Mouse (Mus musculus) CH12F3 (cell line): ENCODE results near the gene Gm14137.

ENCODE experiments used
- in situ Hi-C: fragments of 300-500 bp; cut with MboI; formaldehyde crosslinking; loops from 2 replicates; pipeline ENCODE4 v1.14.3; 2020; ENCODE audit warnings: low sequenced_read_pairs

The Gm14137 gene

DNA sequence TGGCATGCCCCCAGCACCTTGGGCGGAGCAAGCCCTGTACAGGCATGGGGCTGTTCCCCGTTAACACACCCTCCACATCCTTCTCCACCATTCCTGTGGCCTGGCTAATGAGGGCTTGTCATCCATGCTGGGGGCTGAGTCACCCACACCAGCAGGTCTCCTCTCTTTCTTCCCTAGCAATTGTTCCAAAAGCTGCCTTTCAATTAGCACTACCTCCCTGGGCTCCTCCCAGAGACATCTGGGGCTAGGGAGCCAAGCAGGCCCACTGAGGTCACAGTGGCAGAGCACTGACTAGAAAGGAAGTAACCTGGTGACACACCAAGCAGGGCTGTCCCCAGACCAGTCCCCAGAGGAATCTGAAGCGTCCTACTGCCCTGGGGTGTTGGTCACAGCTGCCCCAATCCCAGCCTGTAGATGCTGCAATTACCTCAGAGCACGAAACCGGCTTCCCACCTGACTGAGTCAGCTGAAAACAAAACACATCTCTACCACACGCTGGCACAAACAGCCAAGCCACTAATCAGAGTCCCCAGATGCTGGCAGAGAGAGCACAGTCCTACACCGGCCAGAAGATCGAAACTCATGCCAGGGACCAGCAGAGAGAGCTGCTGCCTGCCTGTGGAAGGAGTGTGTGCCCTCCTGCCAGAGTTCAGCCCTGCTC is at the start of gene Gm14137:
Gm14137 (plus strand) TSS at position 519 of the 661 bp plus-strand sequence.
- in situ Hi-C loops: no loop called here

DNA sequence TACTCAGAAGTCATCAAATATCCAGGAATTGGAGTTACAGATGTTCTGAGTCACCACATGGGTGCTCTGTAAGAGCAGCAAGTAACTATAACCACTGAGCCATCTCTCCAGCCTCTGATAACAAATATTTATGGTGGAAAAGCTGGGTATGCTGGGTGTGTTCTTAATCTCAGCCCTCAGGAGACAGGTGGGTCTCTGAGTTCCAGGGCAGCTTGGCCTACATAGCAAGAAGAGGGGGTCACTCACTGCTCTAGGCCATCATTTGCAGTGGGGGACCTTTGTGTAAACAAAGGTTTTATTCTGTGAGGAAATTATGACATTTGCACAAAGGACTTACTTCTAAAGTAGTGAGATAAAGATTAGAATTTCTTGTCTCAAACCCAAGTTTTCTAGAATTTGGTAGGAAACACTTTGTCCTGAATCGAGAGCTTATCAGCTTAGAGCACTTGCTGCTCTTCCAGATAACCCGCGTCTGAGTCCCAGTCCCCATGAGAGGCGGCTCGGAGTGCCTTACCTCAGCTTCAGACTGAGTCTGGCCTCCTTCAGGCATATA is 37.9 kb upstream of the Gm14137 start:
- in situ Hi-C loops: no loop called here

DNA sequence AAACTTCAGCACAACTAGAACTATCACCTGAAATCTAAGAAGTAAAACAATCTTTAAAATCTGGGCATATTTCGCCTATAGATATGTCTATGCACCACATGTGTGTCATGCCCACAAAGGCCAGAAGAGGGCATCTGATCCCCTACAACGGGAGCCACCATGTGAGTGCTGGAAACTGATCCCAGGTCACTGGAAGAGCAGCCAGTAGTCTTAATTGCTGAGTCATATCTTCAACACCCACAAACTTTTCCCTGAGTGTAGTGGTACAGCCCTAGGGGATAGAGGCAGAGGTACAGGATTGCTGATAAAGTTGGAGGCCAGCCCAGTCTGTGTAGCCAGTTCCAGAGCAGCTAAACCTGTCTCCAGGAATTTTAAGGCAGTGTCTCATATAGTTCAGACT is 29.1 kb upstream of the Gm14137 start:
- in situ Hi-C loops: no loop called here

DNA sequence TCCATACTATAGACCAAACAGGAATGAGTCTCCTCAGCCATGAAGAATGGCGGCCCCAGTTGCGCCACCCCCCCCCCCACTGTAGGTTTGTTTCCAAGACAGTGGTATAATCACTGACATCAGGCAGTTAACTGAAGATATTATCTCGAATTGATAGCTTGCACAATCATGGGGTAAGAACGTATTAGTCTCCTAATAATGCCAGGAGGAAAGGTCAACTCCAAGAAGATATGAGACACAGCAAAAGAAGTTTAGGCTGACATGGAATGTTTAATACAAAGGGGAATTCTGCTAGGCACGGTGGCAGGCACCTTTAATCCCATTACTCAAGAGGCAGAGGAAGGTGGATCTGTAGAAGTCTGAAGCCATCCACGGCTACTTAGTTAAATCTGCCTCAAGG is 27.9 kb upstream of the Gm14137 start:
- in situ Hi-C loops: no loop called here

DNA sequence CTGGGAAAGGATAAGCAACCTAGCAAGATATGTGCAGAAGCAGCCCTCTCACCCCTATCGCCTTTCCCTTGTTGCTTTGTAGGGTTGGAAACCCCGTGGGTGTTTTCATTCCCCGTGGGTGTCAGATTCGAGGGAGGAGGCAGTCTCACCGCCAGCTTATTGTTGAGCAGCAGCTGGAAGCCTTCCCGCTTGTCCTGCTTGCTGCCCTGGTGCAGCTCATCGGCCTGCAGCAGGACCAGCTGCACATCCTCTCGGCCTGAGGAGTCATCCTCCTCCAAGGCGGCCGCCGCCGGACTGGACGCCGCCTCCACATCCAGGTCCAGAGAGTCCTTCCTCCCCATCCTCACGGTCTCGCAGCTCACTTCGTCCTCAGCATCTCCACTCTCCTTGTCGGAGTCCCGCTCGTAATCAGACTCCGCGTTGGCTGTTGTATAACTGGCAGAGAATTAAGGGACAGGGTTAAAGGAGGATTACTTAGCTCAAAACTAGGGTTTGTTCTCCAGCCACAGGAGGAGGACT is 27.1 kb upstream of the Gm14137 start:
- in situ Hi-C loops: no loop called here

DNA sequence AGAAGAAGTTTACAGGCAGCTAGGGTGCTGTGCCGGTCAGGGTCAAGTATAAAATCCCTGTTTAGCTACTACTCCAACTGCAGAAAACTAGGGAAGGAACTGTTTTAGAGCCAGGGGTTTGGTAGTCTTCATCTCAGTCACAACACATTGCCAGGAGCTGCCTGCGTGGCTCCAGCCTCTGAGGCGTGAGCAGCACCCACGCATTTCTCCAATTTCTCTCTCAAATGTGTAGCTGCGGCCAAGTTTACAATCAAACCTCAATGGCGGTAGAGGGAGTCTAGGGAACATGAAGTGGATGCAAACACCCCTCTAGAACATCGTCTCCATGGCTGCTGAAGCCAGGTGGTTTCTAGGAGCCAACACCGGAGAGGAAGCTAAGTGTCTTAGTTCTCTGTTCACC is 26.5 kb upstream of the Gm14137 start:
- in situ Hi-C loops: no loop called here

DNA sequence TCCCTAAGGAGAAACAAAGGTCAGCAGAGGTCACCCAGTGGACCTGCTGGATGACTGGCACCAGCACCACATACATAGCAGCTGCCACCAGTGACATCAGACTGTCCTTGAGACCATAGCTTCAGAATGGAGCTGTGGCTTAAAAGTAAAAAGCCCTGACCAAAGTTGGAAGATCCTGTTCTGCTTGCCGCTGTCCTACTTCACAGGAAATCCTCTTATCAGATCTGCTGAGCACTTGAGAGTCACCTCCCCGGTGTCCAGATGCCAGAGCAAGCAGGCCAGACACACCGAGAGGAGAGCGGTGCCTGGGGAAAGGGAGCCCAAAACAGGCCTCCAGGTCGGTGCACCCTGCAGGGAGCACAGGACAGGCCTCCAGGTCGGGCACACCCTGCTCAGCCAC is 22.1 kb upstream of the Gm14137 start:
- in situ Hi-C loops: no loop called here

DNA sequence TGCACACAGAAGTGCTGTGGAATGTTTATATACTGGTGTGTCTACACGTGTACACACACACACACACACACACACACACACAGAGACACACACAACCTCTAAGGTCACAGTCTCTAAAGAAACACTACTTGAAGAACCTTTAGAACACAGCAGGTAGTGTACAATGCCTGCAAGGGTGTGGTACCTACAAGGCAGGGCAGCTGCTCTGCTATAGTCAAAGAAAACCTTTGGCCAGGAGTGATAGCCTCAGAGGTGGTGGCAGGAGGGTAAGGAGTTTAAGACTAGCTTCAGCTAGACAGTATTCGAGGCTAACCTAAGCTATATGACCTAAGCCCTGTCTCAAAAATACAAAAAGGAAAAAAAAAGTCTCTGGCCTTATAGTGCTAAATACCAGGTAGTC is 19.6 kb upstream of the Gm14137 start:
- in situ Hi-C loops: no loop called here

DNA sequence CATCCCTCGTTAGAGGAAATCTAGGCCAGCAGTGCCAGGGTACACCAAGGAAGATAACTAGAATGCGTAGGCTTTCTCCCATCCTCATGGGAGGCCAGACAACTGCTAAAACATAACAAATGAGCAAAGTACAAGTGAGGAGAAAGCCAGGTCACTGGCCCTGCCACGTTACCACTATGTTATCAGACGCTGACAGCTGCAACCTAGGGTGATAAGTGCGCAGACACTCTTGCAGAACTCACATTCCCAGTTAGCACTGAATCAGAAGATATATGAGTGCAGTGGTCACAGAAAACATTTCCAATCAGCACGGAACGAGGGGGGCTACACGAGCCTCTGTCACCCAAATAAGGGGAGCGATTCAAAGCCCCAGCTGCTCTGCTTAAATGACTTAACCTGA is 18.9 kb upstream of the Gm14137 start:
- in situ Hi-C loops: no loop called here

DNA sequence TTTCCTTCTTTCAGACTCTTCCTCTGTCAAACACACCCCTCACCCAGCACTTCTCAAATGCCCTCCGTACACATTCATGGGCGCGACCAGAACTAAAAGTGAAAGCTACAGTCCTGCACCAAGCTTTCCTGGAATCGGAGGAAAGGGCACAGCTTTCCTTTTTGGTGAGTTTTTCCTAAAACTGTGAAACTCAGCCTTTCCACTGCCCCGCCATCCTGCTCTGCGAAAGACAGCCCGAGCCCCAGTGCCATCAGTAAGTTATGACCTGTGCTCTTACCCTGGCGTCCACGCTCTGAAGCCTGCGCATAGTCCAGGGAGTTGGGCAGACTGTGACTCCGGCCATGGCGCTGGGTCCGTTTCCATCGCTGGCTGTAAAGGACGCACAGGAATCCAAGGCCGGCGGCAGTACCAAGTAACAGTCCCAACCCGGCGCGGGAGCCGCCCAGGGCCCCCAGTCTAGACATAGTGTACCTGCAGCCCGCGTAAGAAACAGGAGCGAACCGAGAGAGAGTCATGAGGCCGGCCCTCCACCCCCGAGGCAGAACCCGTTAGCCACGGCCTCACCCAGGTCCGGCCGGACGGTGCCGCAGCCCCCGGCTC is 18.1 kb upstream of the Gm14137 start:
- in situ Hi-C loops: no loop called here

DNA sequence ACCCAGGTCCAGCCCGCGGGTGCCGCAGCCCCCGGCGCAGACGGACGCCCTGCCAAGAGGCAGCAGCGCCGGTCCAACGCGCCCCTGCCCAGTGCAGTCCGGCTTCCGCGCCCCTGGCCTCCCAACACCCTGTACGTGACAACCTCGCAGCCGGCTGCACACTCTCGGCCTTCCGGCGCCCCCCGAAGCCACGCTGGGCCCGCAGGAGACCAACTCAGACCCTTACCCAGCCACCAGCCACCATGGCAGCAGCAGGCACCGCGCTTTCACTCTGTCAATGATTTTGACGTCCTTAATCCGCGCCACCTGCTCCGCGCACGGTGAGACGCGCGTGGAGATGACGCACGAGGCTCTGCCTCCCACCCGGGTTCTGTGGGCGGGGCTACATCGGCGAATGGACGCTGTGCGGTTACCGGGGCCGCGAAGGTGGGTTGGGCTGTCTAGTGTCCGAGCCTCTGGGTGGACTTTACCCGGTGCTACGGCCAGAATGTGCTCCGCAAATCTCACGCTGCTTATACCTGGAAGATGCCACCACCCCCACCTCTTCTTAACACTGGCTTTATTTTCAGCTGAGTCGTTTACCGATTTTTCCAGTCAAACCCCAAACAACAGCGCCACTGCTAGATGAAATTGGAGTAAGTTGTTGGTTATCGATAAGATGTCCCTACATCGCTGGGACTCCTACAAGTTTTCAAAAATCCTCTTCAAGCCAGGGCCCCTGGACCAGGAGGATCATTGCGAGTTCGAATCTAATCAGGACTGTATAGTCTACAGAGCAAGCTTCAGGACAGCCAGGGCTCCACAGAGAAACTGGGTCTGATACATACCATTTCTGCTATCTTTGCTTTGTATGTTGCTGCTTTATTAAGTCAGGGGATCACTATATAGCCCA is 17.4 kb upstream of the Gm14137 start, which contains the start of gene Rmdn3:
Rmdn3 (minus strand) TSS at position 354 of the 892 bp plus-strand sequence.
- in situ Hi-C loops: no loop called here

DNA sequence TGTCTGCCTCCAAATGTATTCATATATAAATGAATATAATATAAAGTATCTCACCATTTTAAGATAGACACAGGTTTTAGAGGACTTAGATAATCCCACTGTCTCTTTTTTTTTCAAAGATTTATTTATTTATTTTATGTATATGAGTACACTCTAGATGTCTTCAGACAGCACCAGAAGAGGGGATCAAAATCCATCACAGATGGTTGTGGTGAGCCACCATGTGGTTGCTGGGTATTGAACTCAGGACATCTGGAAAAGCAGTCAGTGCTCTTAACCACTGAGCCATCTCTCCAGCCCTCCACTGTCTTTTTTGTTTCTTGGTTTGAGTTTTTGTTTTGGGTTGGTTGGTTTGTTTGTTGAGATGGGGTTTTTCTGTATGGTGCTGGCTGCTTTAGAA is 16.5 kb upstream of the Gm14137 start:
- in situ Hi-C loops: no loop called here

DNA sequence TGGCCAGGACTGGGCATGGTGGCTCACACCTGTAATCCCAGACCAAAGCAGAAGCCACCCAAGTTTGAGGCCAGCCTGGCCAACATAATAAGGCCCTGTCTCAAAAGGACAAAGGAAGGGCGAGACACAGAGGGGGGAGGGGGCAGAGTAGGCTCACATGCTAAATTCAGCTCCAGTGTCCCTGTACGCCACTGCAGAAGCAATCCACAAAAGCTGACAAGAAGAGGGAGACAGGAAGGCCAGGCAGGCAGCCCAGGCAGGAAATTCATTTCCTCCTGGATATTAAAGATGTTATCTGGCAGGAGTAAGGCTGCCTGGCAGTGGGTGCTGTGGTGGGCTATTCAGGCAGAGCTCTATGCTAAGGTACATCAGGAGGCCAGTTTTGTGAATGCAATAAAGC is 13.1 kb upstream of the Gm14137 start:
- in situ Hi-C loops: no loop called here

DNA sequence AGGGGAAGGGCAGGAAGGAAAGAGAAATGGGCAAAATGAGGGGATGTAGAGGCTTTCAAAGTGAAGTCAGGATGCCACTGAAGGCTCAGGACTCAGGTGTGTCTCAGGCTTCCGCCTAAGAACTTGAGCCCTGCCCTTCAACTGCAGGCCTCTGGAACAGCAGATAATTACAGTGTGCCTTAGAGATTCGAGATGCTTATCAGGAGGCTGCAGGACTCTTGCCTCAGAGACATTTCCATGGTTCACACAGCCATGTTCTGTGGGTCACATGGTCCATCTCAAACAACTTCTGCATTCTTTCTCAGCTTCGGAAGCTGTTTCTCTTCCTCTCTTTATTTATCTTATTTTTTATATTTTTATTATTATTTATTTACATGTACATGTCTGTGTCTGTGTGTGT is 11.2 kb upstream of the Gm14137 start:
- in situ Hi-C loops: no loop called here

DNA sequence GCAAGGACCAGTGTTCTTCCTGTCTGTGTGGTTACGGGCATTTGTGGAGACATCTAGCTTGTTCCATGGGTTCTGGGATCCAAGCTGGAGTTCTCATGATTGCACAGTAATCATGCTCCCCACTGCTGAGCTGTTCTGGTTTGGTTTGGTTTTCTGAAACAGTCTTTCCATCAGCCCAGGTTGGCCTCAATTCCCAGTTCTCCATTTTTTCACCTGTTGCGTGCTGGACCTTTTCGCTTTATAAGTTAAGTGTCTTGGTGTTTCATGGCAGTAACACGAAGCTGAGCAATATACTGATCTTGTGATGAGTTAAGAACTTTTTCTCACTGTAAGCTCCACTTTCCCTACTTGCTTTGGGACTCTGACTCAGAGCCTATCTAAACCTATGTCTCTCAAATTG is 10.3 kb upstream of the Gm14137 start:
- in situ Hi-C loops: no loop called here

DNA sequence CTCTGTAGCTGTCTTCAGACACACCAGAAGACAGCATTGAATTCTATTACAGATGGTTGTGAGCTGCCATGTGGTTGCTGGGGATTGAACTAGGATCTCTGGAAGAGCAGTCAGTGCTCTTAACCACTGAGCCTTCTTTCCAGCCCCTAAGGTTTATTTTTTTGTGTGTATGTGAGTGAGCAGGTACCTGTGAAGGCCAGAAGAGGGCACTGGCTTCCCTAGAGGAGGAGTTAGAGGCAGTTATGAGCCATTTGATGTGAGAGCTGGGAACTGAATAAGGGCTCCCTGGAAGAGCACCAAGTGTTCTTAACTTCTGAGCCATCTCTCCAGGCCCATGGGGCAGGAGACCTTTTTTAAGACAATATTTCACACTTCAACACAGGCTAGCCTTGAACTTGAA is 8.9 kb upstream of the Gm14137 start:
- in situ Hi-C loops: no loop called here

DNA sequence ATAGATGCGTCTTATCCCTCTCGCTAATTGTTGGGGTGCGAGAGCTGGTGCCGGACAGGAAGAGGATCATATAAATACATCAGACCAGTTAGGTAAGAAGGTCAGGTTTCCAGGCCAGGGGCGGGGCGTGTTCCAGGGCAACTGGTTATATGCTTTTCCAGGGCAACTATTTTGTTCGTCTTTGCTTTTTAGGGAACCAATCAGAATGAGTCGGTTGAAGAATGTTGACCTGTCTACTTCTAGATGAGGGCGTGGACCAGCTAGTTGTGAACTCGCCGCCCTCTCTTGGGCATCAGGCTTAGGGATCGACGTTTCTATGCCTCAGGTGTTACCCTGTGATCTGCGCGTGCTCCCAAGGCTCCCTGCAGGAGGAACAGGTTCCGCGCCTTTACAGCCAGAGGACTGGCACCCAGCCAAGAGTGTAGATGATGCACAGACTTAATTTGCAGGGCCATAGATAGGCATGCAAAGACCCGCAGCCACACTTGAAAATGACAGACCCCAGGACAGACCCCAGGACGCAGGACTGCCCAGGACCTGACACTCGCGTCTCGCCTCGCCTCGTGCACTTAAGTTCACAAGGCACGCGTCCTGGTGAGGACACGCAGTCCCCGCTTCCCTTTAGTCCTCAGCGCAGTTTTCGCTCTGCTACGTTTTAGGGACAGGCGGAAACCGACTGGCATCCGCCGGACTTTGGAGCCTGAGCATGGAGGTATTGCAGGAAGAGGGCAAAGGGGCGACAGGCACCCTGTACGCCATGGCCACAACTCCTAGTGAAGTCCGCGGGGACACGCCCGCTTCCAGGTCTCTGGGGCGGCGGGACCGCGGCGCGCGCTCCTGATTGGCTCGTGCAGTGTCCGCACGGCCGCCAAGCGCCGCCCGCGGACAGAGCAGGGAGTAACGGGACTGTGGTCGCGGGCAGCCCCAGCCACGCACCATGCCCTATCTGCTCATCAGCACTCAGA is 7.1 kb upstream of the Gm14137 start, which contains the start of gene Gchfr:
Gchfr (plus strand) TSS at position 873 of the 965 bp plus-strand sequence.
- in situ Hi-C loops: no loop called here

DNA sequence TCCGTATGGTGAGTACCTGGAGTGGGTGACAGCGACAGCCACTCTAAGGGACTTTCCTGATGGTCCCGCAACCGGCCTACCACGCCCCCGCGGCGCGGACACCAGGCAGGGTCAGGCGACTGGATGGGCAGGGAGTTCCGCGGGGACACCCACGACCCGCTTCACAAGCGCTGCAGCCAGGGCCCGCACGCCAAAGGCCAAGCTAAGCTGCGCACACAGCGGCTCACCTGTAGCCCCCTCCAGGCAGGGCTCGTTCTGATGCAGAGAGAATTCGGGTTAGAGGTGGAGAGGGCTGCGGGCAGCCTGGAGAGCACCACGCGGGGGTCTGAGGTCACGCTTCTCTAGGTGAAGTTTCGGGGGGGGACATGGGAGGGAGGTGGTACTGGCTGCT is 6.4 kb upstream of the Gm14137 start:
- in situ Hi-C loops: no loop called here

DNA sequence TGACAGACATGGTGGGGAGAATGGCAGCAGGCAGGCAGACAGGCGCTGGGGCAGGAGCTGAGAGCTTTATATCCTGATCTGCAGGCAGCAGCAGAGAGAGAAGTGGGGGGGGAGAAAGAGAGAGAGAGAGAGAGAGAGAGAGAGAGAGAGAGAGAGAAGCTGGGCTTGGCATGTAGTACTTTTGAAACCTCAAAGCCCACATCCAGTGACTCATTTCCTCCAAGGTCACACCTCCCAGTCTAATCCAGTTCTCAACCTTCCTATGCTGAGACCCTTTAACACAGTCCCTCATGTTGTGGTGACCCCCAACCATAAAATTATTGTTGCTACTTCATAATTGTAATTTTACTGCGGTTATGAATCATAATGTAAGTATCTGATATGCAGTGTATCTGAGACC is 4.0 kb upstream of the Gm14137 start:
- in situ Hi-C loops: no loop called here

DNA sequence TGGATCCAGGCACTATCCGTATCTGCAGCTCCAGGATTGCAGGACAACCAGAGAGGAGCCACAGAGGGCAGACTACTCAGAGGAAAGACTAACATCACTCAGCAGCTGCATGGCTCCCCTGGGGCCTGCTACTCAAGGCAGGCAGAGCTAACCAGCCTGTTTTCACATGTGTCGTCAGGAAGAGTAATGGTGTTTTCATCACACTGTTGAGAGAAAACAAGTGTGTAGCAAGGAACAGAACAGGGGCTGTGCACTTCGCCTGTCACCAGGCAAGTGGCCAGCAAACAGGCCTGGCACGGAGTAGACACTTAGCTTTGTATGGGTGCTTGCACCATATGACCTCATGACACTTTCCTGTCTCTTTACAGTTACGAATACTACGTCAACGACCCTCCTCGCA is 2.7 kb upstream of the Gm14137 start:
- in situ Hi-C loops: no loop called here
